Mouse (Mus musculus) kidney, embryonic 16.5 days (tissue): ENCODE measurements around the gene Smoc1. TPM values are rescaled to one million over a fixed set of nuclear protein-coding genes. Genes with fewer than 3 reads are reported as not detected.

Experiments
- ATAC-seq: fragments of 200-750 bp; cut with Nextera tagmentation; 2 replicates; pipeline ENCODE4 v1.8.0; 2017; ENCODE audit warnings: moderate TSS enrichment; ENCODE audit not compliant: low FRiP score, low TSS enrichment
- H3K27ac ChIP-seq: fragments of 300-500 bp; sonication (generic); 2 replicates; pipeline ENCODE4 v1.5.1; 2014; ENCODE audit warnings: low read length
- H3K27me3 ChIP-seq: fragments of 300-500 bp; sonication (generic); 2 replicates; pipeline ENCODE4 v1.6.1; 2014; ENCODE audit warnings: low read length, control low read depth, mixed read lengths; ENCODE audit not compliant: insufficient read depth
- H3K36me3 ChIP-seq: fragments of 300-500 bp; sonication (generic); 2 replicates; pipeline ENCODE4 v1.6.1; 2014; ENCODE audit warnings: low read length, control low read depth, mixed read lengths; ENCODE audit not compliant: insufficient read depth
- H3K4me1 ChIP-seq: fragments of 300-500 bp; sonication (generic); 2 replicates; pipeline ENCODE4 v1.6.1; 2014; ENCODE audit warnings: low read length, control low read depth, mixed read lengths; ENCODE audit not compliant: insufficient read depth
- H3K4me2 ChIP-seq: fragments of 300-500 bp; sonication (generic); replicated peaks from 2 replicates; pipeline ENCODE4 v1.6.1; 2014; ENCODE audit warnings: low read depth, low read length
- H3K4me3 ChIP-seq: fragments of 300-500 bp; sonication (generic); 2 replicates; pipeline ENCODE4 v1.5.1; 2014; ENCODE audit warnings: mild to moderate bottlenecking, low read length
- H3K9ac ChIP-seq: fragments of 300-500 bp; sonication (generic); replicated peaks from 2 replicates; pipeline ENCODE4 v1.6.1; 2014; ENCODE audit warnings: low read length
- H3K9me3 ChIP-seq: fragments of 300-500 bp; sonication (generic); 2 replicates; pipeline ENCODE4 v1.6.1; 2016; ENCODE audit warnings: low read length, control low read depth
- WGBS: fragments of 180-500 bp; shearing (Covaris S2); extraction: QIAGEN DNeasy Blood & Tissue Kit; methylation state at CpG from one replicate; pipeline ENCODE4 v1.1.7; 2014; 5-methylcytosine and 5-hydroxymethylcytosine counted together
- polyA plus RNA-seq: library from polyadenylated mRNA; unstranded; fragments of >200 nt; fragmentation: Nextera tagmentation; extraction: Ambion mirVana; gene quantifications from 2 replicates; pipeline ENCODE4 v1.2.1, GENCODE M21; 2015

Smoc1 gene
- polyA plus RNA-seq, 1 experiment from 2014 or later, result 2.1 TPM

GRCm38 (mm10) chr12:81138217-81138616 lies 111.6 kb downstream of the Smoc1 start:
- WGBS, result 91% methylated on average over 6 of the region's 6 CpGs
- Histone ChIP-seq H3K9ac (no peak overlapping the region), H3K27me3 (peaks cover 8% of the 10 kb centered on the region), H3K9me3 (no peaks in the 10 kb centered on the region), H3K27ac (no peak overlapping the region), H3K4me1 (no peaks in the 10 kb centered on the region), H3K4me2 (no peak overlapping the region), H3K4me3 (no peak overlapping the region), H3K36me3 (no peaks in the 10 kb centered on the region)
- ATAC-seq, result no peak

- H3K4me3 ChIP-seq, result no peak overlapping the region
- ATAC-seq, result no peak
- no peak overlapping the region for H3K4me2 ChIP-seq
- H3K36me3 ChIP-seq, result no peaks in the 10 kb centered on the region
- H3K4me1 ChIP-seq, result no peaks in the 10 kb centered on the region
- H3K9me3 ChIP-seq, result no peaks in the 10 kb centered on the region
- no peak overlapping the region for H3K27ac ChIP-seq
- WGBS, result 91% methylated on average over 6 of the region's 6 CpGs
- H3K27me3 ChIP-seq, result peaks cover 8% of the 10 kb centered on the region
- no peak overlapping the region for H3K9ac ChIP-seq
Observed at GRCm38 (mm10) chr12:81139463-81139862, 112.9 kb downstream of the Smoc1 start.

DNA sequence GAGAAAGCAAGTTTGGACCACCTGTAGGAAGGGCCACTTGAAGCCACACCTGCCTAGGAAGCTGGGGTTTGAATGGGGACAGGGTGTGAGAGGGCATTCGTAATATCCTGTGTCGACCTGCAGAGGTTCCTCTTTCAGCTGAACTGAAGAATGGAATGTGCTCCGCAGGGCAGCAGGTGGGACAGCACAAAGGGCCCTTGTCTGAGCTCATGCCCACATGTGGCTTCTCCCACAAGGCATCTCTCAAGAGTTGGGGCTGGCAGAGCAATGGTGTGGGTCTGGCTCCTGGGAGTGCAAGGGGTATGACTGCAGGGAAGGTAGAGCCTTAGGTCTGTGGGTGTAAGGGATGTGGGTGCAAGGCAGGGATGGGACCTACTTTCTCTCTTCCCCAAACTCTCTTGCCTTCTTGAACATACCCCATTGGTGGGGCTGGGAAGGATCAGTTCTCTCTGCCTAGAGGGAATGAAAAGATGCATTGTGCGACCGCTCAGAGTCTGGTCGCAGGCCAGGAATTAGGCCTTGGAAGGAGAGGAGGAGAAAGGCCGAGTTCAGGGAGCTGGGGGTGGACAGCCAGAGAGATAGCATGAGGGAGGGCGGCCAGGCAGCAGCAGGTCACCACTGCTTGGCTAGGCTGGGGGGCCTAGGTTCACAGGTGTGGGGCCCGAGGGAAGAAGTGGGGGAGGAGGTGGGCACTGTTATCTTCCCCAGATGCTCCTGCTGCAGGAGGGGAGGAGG lies 114.2 kb downstream of the Smoc1 start:
- Histone ChIP-seq H3K27me3 (peaks cover 14% of the 10 kb centered on the region), H3K9ac (no peak overlapping the region), H3K9me3 (no peaks in the 10 kb centered on the region), H3K27ac (no peak overlapping the region), H3K36me3 (no peaks in the 10 kb centered on the region), H3K4me3 (no peak overlapping the region), H3K4me1 (no peaks in the 10 kb centered on the region), H3K4me2 (no peak overlapping the region)
- 41% methylated on average over 9 of the region's 9 CpGs for WGBS
- ATAC-seq, result no peak

DNA sequence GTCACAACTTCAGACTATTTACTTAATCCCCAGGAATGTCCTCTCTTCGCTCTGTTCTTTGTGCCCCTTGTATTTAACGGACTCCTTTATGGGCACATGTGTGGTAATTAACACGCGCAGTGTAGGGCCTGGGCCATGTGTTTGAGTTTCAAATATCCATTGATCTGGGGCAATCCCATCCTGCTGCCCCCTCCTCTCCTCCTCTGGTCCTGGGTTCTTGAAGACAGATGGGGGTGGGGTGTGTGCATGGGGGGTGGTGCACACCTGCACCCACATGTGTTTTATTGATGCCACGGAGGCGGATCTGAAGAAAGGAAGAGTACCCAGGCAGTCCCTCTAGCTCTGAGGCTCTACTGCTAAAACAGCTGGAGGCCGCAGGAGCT lies 114.7 kb downstream of the Smoc1 start:
- no peaks in the 10 kb centered on the region for H3K36me3 ChIP-seq
- H3K27ac ChIP-seq, result no peak overlapping the region
- no peak overlapping the region for H3K4me3 ChIP-seq
- WGBS, result 23% methylated on average over 7 of the region's 7 CpGs
- H3K27me3 ChIP-seq, result peaks cover 17% of the 10 kb centered on the region
- H3K9ac ChIP-seq, result no peak overlapping the region
- no peaks in the 10 kb centered on the region for H3K4me1 ChIP-seq
- no peak for ATAC-seq
- no peak overlapping the region for H3K4me2 ChIP-seq
- no peaks in the 10 kb centered on the region for H3K9me3 ChIP-seq

GRCm38 (mm10) chr12:81142231-81142630 lies 115.6 kb downstream of the Smoc1 start:
- ATAC-seq, result no peak
- H3K4me1 ChIP-seq, result no peaks in the 10 kb centered on the region
- H3K36me3 ChIP-seq, result no peaks in the 10 kb centered on the region
- H3K9ac ChIP-seq, result no peak overlapping the region
- no peak overlapping the region for H3K27ac ChIP-seq
- H3K9me3 ChIP-seq, result no peaks in the 10 kb centered on the region
- H3K27me3 ChIP-seq, result peaks cover 17% of the 10 kb centered on the region
- H3K4me2 ChIP-seq, result no peak overlapping the region
- H3K4me3 ChIP-seq, result no peak overlapping the region
- WGBS, result 87% methylated on average over 3 of the region's 3 CpGs

DNA sequence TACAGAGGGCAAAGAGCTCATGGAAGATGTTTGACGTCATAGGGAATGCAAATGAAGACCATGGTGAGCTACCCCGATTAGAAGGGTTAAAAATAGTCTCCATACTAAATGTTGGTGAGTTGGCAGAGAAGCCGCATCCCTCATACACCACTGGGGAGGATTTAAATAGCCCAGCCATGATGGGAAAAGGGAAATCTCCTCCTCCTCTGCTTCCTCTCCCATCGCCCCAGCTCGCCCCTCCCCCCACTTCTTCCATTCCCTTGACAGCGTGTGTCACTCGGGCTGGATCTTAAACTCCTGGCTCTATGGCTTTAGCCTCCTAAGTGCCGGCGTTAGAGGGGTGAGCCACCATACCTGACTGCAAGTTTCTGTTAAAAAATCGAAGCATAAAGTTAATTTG lies 117.6 kb downstream of the Smoc1 start:
- 54% methylated on average over 10 of the region's 10 CpGs for WGBS
- no peak overlapping the region for H3K4me3 ChIP-seq
- H3K27me3 ChIP-seq, result peaks cover 20% of the 10 kb centered on the region
- no peaks in the 10 kb centered on the region for H3K36me3 ChIP-seq
- H3K27ac ChIP-seq, result no peak overlapping the region
- H3K9me3 ChIP-seq, result no peaks in the 10 kb centered on the region
- no peak overlapping the region for H3K4me2 ChIP-seq
- H3K4me1 ChIP-seq, result no peaks in the 10 kb centered on the region
- no peak overlapping the region for H3K9ac ChIP-seq
- ATAC-seq, result no peak

DNA sequence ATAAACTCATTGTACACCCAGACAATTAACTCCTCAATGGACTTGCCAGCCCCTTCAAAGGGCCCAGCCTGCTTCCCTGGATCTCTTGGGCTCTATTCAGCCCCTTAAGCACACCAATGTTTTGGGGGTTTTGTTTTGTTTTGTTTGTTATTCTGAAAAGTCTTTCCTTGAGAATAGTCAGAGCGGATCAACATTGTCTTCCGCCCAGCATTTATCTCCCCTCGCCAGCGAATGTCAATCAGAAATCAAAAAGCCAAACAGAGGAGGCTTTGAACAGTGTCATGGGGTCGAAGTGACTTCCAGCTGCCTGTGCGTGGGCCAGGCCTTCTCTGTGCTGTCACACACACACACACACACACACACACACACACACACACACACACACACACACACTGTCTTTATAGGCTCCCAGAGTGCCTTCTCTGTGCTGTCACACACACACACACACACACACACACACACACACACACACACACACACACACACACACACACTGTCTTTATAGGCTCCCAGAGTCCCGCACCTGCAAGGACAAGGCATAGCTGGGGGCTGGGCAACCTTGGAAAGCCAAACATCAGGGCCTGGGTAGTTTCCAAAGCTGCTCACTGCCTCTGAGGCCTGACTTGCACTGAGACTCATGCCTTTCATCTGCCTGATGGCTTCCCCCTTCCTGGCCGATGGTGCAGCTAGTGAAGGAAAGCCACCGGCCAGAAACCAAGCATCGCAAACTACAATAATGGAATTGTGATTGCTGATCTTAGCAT lies 120.0 kb downstream of the Smoc1 start:
- H3K27me3 ChIP-seq, result peaks cover 20% of the 10 kb centered on the region
- no peak for ATAC-seq
- H3K4me3 ChIP-seq, result no peak overlapping the region
- H3K36me3 ChIP-seq, result no peaks in the 10 kb centered on the region
- 63% methylated on average over 10 of the region's 10 CpGs for whole genome bisulfite sequencing
- no peak overlapping the region for H3K9ac ChIP-seq
- no peak overlapping the region for H3K4me2 ChIP-seq
- H3K27ac ChIP-seq, result no peak overlapping the region
- no peaks in the 10 kb centered on the region for H3K9me3 ChIP-seq
- H3K4me1 ChIP-seq, result no peaks in the 10 kb centered on the region

- WGBS, result 84% methylated on average over 6 of the region's 6 CpGs
- Histone ChIP-seq H3K4me3 (no peak overlapping the region), H3K9ac (no peak overlapping the region), H3K27me3 (peaks cover 13% of the 10 kb centered on the region), H3K9me3 (no peaks in the 10 kb centered on the region), H3K36me3 (no peaks in the 10 kb centered on the region), H3K27ac (no peak overlapping the region), H3K4me2 (no peak overlapping the region), H3K4me1 (no peaks in the 10 kb centered on the region)
- ATAC-seq, result no peak
Observed at GRCm38 (mm10) chr12:81147956-81148355, 121.3 kb downstream of the Smoc1 start.

- no peak overlapping the region for H3K27ac ChIP-seq
- 74% methylated on average over 5 of the region's 5 CpGs for WGBS
- H3K4me2 ChIP-seq, result no peak overlapping the region
- ATAC-seq, result no peak
- H3K36me3 ChIP-seq, result no peaks in the 10 kb centered on the region
- H3K9me3 ChIP-seq, result no peaks in the 10 kb centered on the region
- peaks cover 6% of the 10 kb centered on the region; the same call in 1 of the 2 replicates for H3K27me3 ChIP-seq
- no peak overlapping the region for H3K9ac ChIP-seq
- H3K4me3 ChIP-seq, result no peak overlapping the region
- no peaks in the 10 kb centered on the region for H3K4me1 ChIP-seq
Observed at GRCm38 (mm10) chr12:81150917-81151316, 124.3 kb downstream of the Smoc1 start.

GRCm38 (mm10) chr12:81152082-81152481 lies 125.5 kb downstream of the Smoc1 start:
- Histone ChIP-seq H3K4me3 (no peak overlapping the region), H3K27ac (no peak overlapping the region), H3K9me3 (no peaks in the 10 kb centered on the region), H3K36me3 (no peaks in the 10 kb centered on the region), H3K4me2 (no peak overlapping the region), H3K27me3 (0 out of 2 replicates have a peak, but pooled peaks cover 10% of the 10 kb centered on the region), H3K9ac (no peak overlapping the region), H3K4me1 (no peaks in the 10 kb centered on the region)
- WGBS, result 56% methylated on average over 2 of the region's 2 CpGs
- ATAC-seq, result no peak
